Mouse (Mus musculus): ENCODE data around the gene Slc38a8. TPM values are rescaled to one million over a fixed set of nuclear protein-coding genes. Genes with fewer than 3 reads are reported as not detected.

Slc38a8 gene
- polyA plus RNA-seq, 1 experiment: not detected

GRCm38 (mm10) chr8:119499836-119500235 is 1.7 kb downstream of the Slc38a8 start:
- Histone ChIP-seq H3K4me1 (ENCODE audit: control insufficient read depth, insufficient read depth, low read length) (no peaks in the 10 kb centered on the region), H3K27ac (ENCODE audit: insufficient read depth, low read length) (no peak overlapping the region)
- TF ChIP-seq CTCF (IDR thresholded peaks at IDR 0.05; ENCODE audit: borderline replicate concordance, insufficient read depth, low read length): no peak
- TF ChIP-seq POLR2A (IDR thresholded peaks at IDR 0.05; ENCODE audit: low read depth, low read length): no peak

GRCm38 (mm10) chr8:119496848-119497247 is 4.7 kb downstream of the Slc38a8 start:
- TF ChIP-seq POLR2A (IDR thresholded peaks at IDR 0.05; ENCODE audit: low read depth, low read length) (no peak), CTCF (IDR thresholded peaks at IDR 0.05; ENCODE audit: borderline replicate concordance, insufficient read depth, low read length) (peak; percentile 54; the same call in 1 of the 2 replicates)
- Histone ChIP-seq H3K27ac (ENCODE audit: insufficient read depth, low read length) (no peak overlapping the region), H3K4me3 (ENCODE audit: insufficient read depth, low read length) (no peak overlapping the region), H3K4me1 (ENCODE audit: control insufficient read depth, insufficient read depth, low read length) (no peaks in the 10 kb centered on the region)

More at GRCm38 (mm10) chr8:119499836-119500235, 1.7 kb downstream of the Slc38a8 start:
- no peak overlapping the region for H3K4me3 ChIP-seq (ENCODE audit: insufficient read depth, low read length)

GRCm38 (mm10) chr8:119487093-119487492 is 14.4 kb downstream of the Slc38a8 start:
- Histone ChIP-seq H3K4me1 (ENCODE audit: control insufficient read depth, insufficient read depth, low read length) (no peaks in the 10 kb centered on the region), H3K4me3 (ENCODE audit: insufficient read depth, low read length) (no peak overlapping the region), H3K27ac (ENCODE audit: insufficient read depth, low read length) (no peak overlapping the region)
- TF ChIP-seq CTCF (IDR thresholded peaks at IDR 0.05; ENCODE audit: borderline replicate concordance, insufficient read depth, low read length) (no peak), POLR2A (IDR thresholded peaks at IDR 0.05; ENCODE audit: low read depth, low read length) (no peak)

- H3K4me1 ChIP-seq (ENCODE audit: control insufficient read depth, insufficient read depth, low read length): no peaks in the 10 kb centered on the region
- no peak overlapping the region for H3K4me3 ChIP-seq (ENCODE audit: insufficient read depth, low read length)
- TF ChIP-seq POLR2A (IDR thresholded peaks at IDR 0.05; ENCODE audit: low read depth, low read length): no peak
- TF ChIP-seq CTCF (IDR thresholded peaks at IDR 0.05; ENCODE audit: borderline replicate concordance, insufficient read depth, low read length): no peak
- no peak overlapping the region for H3K27ac ChIP-seq (ENCODE audit: insufficient read depth, low read length)
These were observed 17.2 kb downstream of the Slc38a8 start for GRCm38 (mm10) chr8:119484145-119484896.

GRCm38 (mm10) chr8:119478684-119479083 is 22.8 kb downstream of the Slc38a8 start:
- no peak overlapping the region for H3K4me3 ChIP-seq (ENCODE audit: insufficient read depth, low read length)
- no peak overlapping the region for H3K27ac ChIP-seq (ENCODE audit: insufficient read depth, low read length)
- TF ChIP-seq POLR2A (IDR thresholded peaks at IDR 0.05; ENCODE audit: low read depth, low read length) (no peak), CTCF (IDR thresholded peaks at IDR 0.05; ENCODE audit: borderline replicate concordance, insufficient read depth, low read length) (no peak)
- no peaks in the 10 kb centered on the region for H3K4me1 ChIP-seq (ENCODE audit: control insufficient read depth, insufficient read depth, low read length)

GRCm38 (mm10) chr8:119468091-119468490 is 33.4 kb downstream of the Slc38a8 start:
- Histone ChIP-seq H3K4me1 (ENCODE audit: control insufficient read depth, insufficient read depth, low read length) (no peaks in the 10 kb centered on the region), H3K4me3 (ENCODE audit: insufficient read depth, low read length) (no peak overlapping the region), H3K27ac (ENCODE audit: insufficient read depth, low read length) (no peak overlapping the region)
- no peak for TF ChIP-seq CTCF (IDR thresholded peaks at IDR 0.05; ENCODE audit: borderline replicate concordance, insufficient read depth, low read length)
- TF ChIP-seq POLR2A (IDR thresholded peaks at IDR 0.05; ENCODE audit: low read depth, low read length): no peak

- H3K4me3 ChIP-seq (ENCODE audit: insufficient read depth, low read length): no peak overlapping the region
- H3K4me1 ChIP-seq (ENCODE audit: control insufficient read depth, insufficient read depth, low read length): no peaks in the 10 kb centered on the region
- no peak for TF ChIP-seq CTCF (IDR thresholded peaks at IDR 0.05; ENCODE audit: borderline replicate concordance, insufficient read depth, low read length)
- TF ChIP-seq POLR2A (IDR thresholded peaks at IDR 0.05; ENCODE audit: low read depth, low read length): no peak
- H3K27ac ChIP-seq (ENCODE audit: insufficient read depth, low read length): no peak overlapping the region
These were observed 34.7 kb downstream of the Slc38a8 start for GRCm38 (mm10) chr8:119466794-119467193.

- Histone ChIP-seq H3K27ac (ENCODE audit: insufficient read depth, low read length) (no peak overlapping the region), H3K4me1 (ENCODE audit: control insufficient read depth, insufficient read depth, low read length) (no peaks in the 10 kb centered on the region), H3K4me3 (ENCODE audit: insufficient read depth, low read length) (no peak overlapping the region)
- TF ChIP-seq POLR2A (IDR thresholded peaks at IDR 0.05; ENCODE audit: low read depth, low read length): no peak
- TF ChIP-seq CTCF (IDR thresholded peaks at IDR 0.05; ENCODE audit: borderline replicate concordance, insufficient read depth, low read length): no peak
These were observed 35.4 kb downstream of the Slc38a8 start for GRCm38 (mm10) chr8:119466105-119466504.

GRCm38 (mm10) chr8:119463709-119464108 is 37.8 kb downstream of the Slc38a8 start:
- Histone ChIP-seq H3K4me1 (ENCODE audit: control insufficient read depth, insufficient read depth, low read length) (no peaks in the 10 kb centered on the region), H3K27ac (ENCODE audit: insufficient read depth, low read length) (no peak overlapping the region), H3K4me3 (ENCODE audit: insufficient read depth, low read length) (no peak overlapping the region)
- TF ChIP-seq POLR2A (IDR thresholded peaks at IDR 0.05; ENCODE audit: low read depth, low read length) (no peak), CTCF (IDR thresholded peaks at IDR 0.05; ENCODE audit: borderline replicate concordance, insufficient read depth, low read length) (no peak)

- Histone ChIP-seq H3K4me1 (ENCODE audit: control insufficient read depth, insufficient read depth, low read length) (no peaks in the 10 kb centered on the region), H3K4me3 (ENCODE audit: insufficient read depth, low read length) (no peak overlapping the region), H3K27ac (ENCODE audit: insufficient read depth, low read length) (no peak overlapping the region)
- TF ChIP-seq CTCF (IDR thresholded peaks at IDR 0.05; ENCODE audit: borderline replicate concordance, insufficient read depth, low read length) (no peak), POLR2A (IDR thresholded peaks at IDR 0.05; ENCODE audit: low read depth, low read length) (no peak)
These were observed 40.1 kb downstream of the Slc38a8 start for GRCm38 (mm10) chr8:119461356-119461755.

Data from embryonic fibroblast, embryonic 13.5 days (primary cell).